Mouse (Mus musculus) small intestine, adult 2 months (tissue): ENCODE results near the gene Rpusd2. TPM values are rescaled to one million over a fixed set of nuclear protein-coding genes. Genes with fewer than 3 reads are reported as not detected.

ENCODE experiments used
- H3K27ac ChIP-seq: fragments of 200-500 bp; 2 replicates; pipeline ENCODE4 v1.5.1; 2012; ENCODE audit warnings: low read depth, low read length, control low read depth, inconsistent platforms; ENCODE audit not compliant: insufficient read depth
- H3K27me3 ChIP-seq: fragments of 200-500 bp; 2 replicates; pipeline ENCODE4 v1.6.1; 2012; ENCODE audit warnings: mild to moderate bottlenecking, moderate library complexity, low read length, inconsistent platforms; ENCODE audit not compliant: control insufficient read depth, insufficient read depth
- H3K36me3 ChIP-seq: fragments of 200-500 bp; 2 replicates; pipeline ENCODE4 v1.6.1; 2012; ENCODE audit warnings: mild to moderate bottlenecking, low read length, control low read depth, inconsistent platforms; ENCODE audit not compliant: control insufficient read depth, insufficient read depth
- H3K4me1 ChIP-seq: fragments of 200-500 bp; 2 replicates; pipeline ENCODE4 v1.6.1; 2012; ENCODE audit warnings: low read length, inconsistent platforms, mixed read lengths; ENCODE audit not compliant: control insufficient read depth, insufficient read depth, insufficient read length
- H3K4me3 ChIP-seq: fragments of 200-500 bp; 2 replicates; pipeline ENCODE4 v1.5.1; 2012; ENCODE audit warnings: low read depth, mild to moderate bottlenecking, control low read depth, inconsistent platforms, low read length, moderate library complexity
- CTCF ChIP-seq: fragments of 200-500 bp; IDR thresholded peaks from 2 replicates; pipeline ENCODE4 v1.5.1; 2012; ENCODE audit warnings: low read depth, mild to moderate bottlenecking, control low read depth, inconsistent platforms, low read length, moderate library complexity, mixed read lengths; ENCODE audit not compliant: insufficient replicate concordance, insufficient read length; ENCODE audit errors: extremely low read depth
- POLR2A ChIP-seq: fragments of 200-500 bp; IDR thresholded peaks from 2 replicates; pipeline ENCODE4 v1.6.1; 2012; ENCODE audit warnings: low read depth, mild to moderate bottlenecking, control low read depth, inconsistent platforms, low read length, moderate library complexity
- WGBS: fragments of 180-500 bp; shearing (Covaris S2); methylation state at CpG from one replicate; pipeline ENCODE4 v1.1.7; 2018; 5-methylcytosine and 5-hydroxymethylcytosine counted together
- polyA plus RNA-seq: library from polyadenylated mRNA; depleted of rRNA; stranded (reverse); fragments of >200 nt; gene quantifications from 2 replicates; pipeline ENCODE4 v1.2.3, GENCODE M21; 2012

The Rpusd2 gene
- polyA plus RNA-seq, 1 experiment: 1.9 TPM

DNA sequence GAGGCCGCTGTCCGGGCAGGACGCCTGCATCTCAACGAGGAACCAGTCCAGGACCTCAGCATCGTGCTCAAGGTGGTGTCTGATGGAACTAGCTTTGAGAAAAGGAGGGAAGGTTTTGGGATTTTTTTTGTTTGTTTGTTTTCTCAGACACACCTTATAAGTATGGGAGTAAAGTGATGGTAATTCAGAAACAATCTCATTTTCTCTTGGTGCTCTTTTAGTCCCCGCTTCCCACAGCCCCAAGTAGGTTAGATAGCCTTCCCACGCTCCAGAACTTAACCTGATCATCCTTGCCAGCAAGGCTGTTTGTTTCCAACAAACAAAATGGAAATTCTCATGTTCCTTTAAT, 781 bp downstream of the Rpusd2 start:
- WGBS: 13% methylated on average over 7 of the region's 7 CpGs
- H3K36me3 ChIP-seq: peaks cover 9% of the 10 kb centered on the region
- no peaks in the 10 kb centered on the region for H3K4me1 ChIP-seq
- no peak overlapping the region for H3K27ac ChIP-seq
- no peaks in the 10 kb centered on the region for H3K27me3 ChIP-seq
- H3K4me3 ChIP-seq: peak overlapping the region; percentile 69
- TF ChIP-seq POLR2A: no peak
- TF ChIP-seq CTCF: no peak

DNA sequence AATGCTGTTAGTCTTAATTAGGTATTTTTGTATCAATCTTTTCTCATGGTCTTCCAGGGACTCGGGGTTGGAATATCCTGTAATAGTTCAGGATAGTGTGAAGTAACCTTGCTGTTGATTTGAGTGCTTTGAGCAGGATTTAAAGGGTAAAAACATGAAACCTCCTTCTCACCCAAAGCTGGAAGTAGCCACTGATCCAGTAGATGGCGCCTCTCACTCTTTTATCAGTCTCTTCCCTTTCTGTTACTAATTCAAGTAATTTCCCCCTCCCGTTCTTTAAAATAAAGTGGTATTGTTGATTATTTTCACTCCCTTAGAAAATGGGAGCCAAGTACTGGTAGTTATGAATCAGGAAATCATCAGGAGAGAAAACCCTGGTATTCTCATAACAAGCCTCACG, 6.3 kb downstream of the Rpusd2 start:
- Histone ChIP-seq H3K4me1 (no peaks in the 10 kb centered on the region), H3K27ac (no peak overlapping the region), H3K27me3 (no peaks in the 10 kb centered on the region), H3K36me3 (peaks cover 9% of the 10 kb centered on the region), H3K4me3 (no peak overlapping the region)
- TF ChIP-seq CTCF: no peak
- no peak for TF ChIP-seq POLR2A
- 41% methylated on average over 4 of the region's 4 CpGs for WGBS

DNA sequence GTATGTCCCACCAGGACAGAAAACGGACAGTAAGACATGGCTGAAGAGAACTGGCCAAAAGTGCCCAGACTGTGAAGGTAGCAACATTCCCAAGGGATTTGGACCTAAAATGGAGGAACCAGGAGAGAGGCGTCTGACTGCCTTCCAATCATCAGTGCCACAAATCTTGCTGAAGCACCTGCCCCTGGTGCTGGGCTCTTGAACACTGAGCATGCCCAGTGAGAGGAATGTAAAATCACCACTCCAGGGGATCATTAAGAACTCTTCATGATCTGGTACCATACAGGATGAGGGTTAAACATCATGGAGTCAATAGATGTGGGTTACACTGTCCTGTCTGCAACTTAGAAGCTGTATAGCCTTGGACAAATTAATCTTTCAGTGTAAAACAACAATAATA, 10.6 kb downstream of the Rpusd2 start:
- H3K27ac ChIP-seq: no peak overlapping the region
- TF ChIP-seq CTCF (no peak), POLR2A (no peak)
- WGBS: 85% methylated on average over 2 of the region's 2 CpGs
- H3K27me3 ChIP-seq: no peaks in the 10 kb centered on the region
- H3K36me3 ChIP-seq: no peaks in the 10 kb centered on the region; the same call in 1 of the 2 replicates
- H3K4me1 ChIP-seq: peaks cover 2% of the 10 kb centered on the region; the same call in 1 of the 2 replicates
- H3K4me3 ChIP-seq: no peak overlapping the region

DNA sequence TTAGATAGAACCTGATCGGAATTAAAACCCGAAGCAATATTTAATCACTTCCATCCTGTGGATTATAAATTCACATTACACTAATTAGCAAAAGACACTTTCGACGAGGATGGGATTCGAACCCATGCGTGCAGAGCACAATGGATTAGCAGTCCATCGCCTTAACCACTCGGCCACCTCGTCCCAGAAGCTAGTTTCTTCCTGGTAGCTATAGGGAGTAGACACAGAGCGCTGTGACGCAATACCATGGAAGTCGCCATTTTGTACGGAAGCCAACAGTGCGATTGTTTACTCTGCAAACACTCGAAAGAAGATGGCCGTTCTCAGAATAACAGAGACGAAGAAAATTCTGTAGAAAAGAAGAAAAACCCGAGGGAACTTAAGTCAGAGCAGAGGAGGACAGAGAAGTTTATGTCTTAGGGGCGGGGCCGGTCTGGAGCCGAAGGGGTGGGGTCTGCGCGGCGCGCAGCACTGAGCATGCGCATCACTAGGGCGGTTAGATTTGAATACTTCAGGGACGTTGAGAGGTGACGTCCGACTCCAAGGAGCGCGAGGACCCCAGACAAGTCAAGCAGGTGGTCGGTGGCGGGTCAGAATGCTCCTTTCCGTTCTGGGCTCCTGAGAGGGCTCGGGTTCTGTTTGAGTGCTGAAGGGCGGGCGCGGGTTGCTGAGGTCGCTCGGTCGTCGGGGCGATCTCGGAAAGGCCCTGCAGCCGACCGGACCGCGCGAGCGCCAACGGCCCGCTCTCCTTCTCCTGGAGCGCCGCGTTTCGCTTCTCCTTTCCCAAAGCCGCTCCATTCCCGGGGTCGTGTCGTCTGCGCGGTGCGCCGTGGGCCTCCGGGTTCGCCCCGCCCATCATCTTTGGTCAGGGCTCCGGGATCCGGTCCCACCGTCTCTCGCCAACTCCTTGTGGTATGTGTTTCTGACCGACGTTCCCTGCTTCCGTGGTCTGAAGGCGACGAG, 12.3 kb downstream of the Rpusd2 start, which contains the start of gene Knl1:
Gene Knl1 (plus strand): TSS at position 471 of the 963 bp plus-strand sequence.
- under 1% methylated on average over 76 of the region's 77 CpGs for WGBS

DNA sequence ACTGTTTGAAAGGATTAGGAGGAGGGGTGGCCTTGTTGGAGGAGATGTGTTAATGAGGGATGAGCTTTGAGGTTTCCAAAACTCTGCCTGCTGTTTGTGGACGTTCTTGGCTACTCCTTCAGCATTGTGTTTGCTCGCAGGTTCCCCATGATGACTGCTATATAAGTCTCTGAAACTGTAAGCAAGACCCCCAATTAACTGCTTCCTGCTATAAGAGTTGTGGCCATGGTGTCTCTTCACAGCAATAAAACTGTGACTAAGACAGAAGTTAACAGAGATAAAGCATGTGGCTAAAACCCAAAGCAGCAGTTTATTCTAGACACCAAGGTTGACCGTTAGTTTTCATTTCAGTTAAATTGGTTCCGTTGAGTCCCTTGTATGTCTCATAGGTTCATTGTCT, 13.3 kb downstream of the Rpusd2 start:
- H3K27ac ChIP-seq: no peak overlapping the region

More for the DNA sequence above, 12.3 kb downstream of the Rpusd2 start, which contains the start of gene Knl1:
- no peaks in the 10 kb centered on the region for H3K27me3 ChIP-seq
- peaks cover 2% of the 10 kb centered on the region; the same call in 1 of the 2 replicates for H3K4me1 ChIP-seq
- TF ChIP-seq CTCF (no peak), POLR2A (no peak)
- H3K36me3 ChIP-seq: no peaks in the 10 kb centered on the region; the same call in 1 of the 2 replicates
- H3K27ac ChIP-seq: peak within 1 kb of the TSS; percentile 85
- peak within 1 kb of the TSS; percentile 83 for H3K4me3 ChIP-seq

DNA sequence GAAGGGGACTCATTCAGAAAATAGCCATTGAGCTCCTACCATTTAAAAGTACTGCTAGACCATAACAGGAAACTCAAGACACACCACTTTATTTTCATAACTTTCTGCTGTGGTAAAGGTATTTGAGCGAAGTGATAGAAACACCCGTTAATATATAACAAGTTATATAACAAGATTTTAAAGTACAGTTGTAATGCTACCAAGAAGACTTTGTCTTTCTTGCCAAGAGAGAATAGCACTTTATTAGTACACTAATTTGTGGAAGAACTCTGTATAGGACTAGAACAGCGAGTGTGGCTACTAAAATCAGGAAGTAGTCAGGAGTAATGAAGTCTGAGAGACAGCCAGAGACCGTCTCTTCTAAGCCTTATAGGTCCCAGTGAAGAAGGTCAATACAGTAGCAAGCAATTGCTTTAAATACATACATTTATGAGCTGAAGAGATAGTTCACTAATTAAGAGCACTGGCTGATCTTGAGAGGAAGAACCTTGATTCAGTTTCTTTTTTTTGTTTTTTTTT, 15.6 kb downstream of the Rpusd2 start:
- no peak for TF ChIP-seq POLR2A
- no peak for TF ChIP-seq CTCF
- Histone ChIP-seq H3K4me3 (no peak overlapping the region), H3K36me3 (no peaks in the 10 kb centered on the region), H3K27me3 (no peaks in the 10 kb centered on the region), H3K27ac (no peak overlapping the region), H3K4me1 (peaks cover 2% of the 10 kb centered on the region; the same call in 1 of the 2 replicates)
- 15% methylated on average over 4 of the region's 4 CpGs for WGBS

More for the DNA sequence above, 13.3 kb downstream of the Rpusd2 start:
- H3K4me3 ChIP-seq: peak overlapping the region; percentile 83
- peaks cover 2% of the 10 kb centered on the region; the same call in 1 of the 2 replicates for H3K4me1 ChIP-seq
- H3K36me3 ChIP-seq: no peaks in the 10 kb centered on the region
- WGBS: 11% methylated on average over 4 of the region's 4 CpGs
- no peaks in the 10 kb centered on the region for H3K27me3 ChIP-seq
- no peak for TF ChIP-seq POLR2A
- TF ChIP-seq CTCF: no peak

DNA sequence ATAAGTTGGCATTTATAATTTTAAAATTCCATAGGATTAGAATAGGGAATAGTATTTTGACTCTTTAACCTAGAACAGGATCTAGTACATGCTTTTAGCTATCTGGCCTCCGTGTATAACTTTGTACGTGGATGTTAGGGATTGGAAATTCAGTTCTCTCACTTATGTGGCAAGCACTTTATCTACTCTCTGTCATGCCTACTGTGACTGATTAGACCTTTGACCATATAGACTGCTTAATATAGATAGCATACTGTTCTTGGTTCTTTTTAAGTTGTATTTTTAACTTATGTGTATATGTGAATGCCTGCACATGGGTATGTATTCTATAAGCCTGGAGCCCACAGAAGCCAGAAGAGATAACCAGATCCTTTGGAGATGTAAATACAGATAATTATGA, 25.5 kb downstream of the Rpusd2 start:
- TF ChIP-seq CTCF (no peak), POLR2A (no peak)
- peaks cover 5% of the 10 kb centered on the region for H3K36me3 ChIP-seq
- WGBS: 73% methylated on average over 2 of the region's 2 CpGs
- H3K27me3 ChIP-seq: no peaks in the 10 kb centered on the region
- no peak overlapping the region for H3K27ac ChIP-seq
- no peak overlapping the region for H3K4me3 ChIP-seq
- no peaks in the 10 kb centered on the region for H3K4me1 ChIP-seq
